Mouse (Mus musculus): ENCODE data around the gene Atg5.

- no peak for TF ChIP-seq TAL1 (IDR thresholded peaks at IDR 0.05; ENCODE audit: low read length)
- no peak for TF ChIP-seq GATA1 (IDR thresholded peaks at IDR 0.05; ENCODE audit: low read length)
These were observed 63.3 kb downstream of the Atg5 start for GRCm38 (mm10) chr10:44331469-44331868.
